Mouse (Mus musculus): ENCODE data around the gene Npas2.

GRCm38 (mm10) chr1:39343242-39343641, 149.7 kb downstream of the Npas2 start:
- TF ChIP-seq MYC (IDR thresholded peaks at IDR 0.05; ENCODE audit: low read depth, low read length) = no peak
- TF ChIP-seq EP300 (IDR thresholded peaks at IDR 0.05; ENCODE audit: low read depth in 1 of 2, low read length in 2 of 2) = no peak
- no peak for TF ChIP-seq CTCF (IDR thresholded peaks at IDR 0.05 in 2 of 3, conservative IDR thresholded peaks at IDR 0.05 in 1 of 3; ENCODE audit: control insufficient read depth in 1 of 3, insufficient read depth in 1 of 3, low read depth in 2 of 3, low read length in 3 of 3, poor library complexity in 1 of 3, severe bottlenecking in 1 of 3)

All from MEL (cell line).